Mouse (Mus musculus) embryonic fibroblast, embryonic 13.5 days (primary cell): ENCODE measurements around the gene Dnajc5.

ENCODE experiments used
- CTCF ChIP-seq: IDR thresholded peaks from 2 replicates; pipeline ENCODE4 v1.5.1; 2011; ENCODE audit warnings: mild to moderate bottlenecking, control low read depth, low read length, moderate library complexity, borderline replicate concordance; ENCODE audit not compliant: insufficient read depth
- POLR2A ChIP-seq: IDR thresholded peaks from 2 replicates; pipeline ENCODE4 v1.6.1; 2011; ENCODE audit warnings: low read depth, mild to moderate bottlenecking, control low read depth, low read length, moderate library complexity

GRCm38 (mm10) chr2:181493156-181493927 lies 26.9 kb upstream of the Dnajc5 start, which contains the start of gene Abhd16b:
- TF ChIP-seq POLR2A (no peak), CTCF (no peak)
